Mouse (Mus musculus) left cerebral cortex, adult 11 months (tissue): ENCODE results near the gene Dapp1.
"Not testable (repeated sequence)": the region's sequence is repeated elsewhere in the genome, so short reads cannot be mapped to it uniquely, and the experiment has no call there.

Experiments used
- DNase-seq: peaks from one replicate; pipeline ENCODE4 v3.0.0; 2022; ENCODE audit warnings: low spot score

The Dapp1 gene

DNA sequence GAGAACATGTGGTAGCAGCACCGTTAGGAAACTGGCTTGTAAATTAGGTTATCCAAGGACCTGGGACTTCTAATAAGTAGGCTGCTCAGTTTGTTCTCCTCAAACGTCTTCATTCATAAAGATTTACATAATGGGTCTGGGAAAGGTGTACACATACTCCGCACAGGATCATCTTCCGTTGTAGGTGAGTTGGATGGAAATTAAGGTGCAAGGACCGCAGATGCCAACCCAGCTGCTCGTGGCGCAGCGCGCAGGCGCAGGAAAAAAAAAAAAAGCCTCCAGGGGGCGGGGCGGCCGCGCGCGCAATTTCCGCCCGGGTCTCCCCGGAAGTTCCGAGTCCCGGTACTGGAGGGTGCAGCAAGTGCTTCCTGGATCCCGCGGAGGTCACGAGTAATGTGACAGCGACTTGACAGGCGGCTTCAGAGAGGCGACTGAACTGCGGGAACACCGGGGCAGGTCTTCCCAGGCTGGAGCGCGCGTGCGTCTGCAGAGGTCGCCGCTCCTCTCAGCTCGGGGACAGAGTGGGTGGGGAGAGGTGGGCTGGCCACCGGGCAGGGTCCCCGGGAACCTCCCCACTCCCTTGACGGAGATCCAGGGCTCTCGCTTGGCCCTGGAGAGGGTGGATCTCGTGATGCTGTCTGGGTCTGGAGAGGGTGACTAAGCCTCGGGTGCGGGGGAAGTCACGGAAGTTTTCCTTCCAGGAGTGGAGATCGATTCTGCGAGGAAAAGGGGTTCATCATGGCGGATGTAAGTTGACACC lies 63.0 kb downstream of the Dapp1 start, which contains the start of gene Lamtor3:
Lamtor3 (plus strand) TSS at position 335 of the 760 bp plus-strand sequence.
- peak; percentile 70 for DNase-seq

DNA sequence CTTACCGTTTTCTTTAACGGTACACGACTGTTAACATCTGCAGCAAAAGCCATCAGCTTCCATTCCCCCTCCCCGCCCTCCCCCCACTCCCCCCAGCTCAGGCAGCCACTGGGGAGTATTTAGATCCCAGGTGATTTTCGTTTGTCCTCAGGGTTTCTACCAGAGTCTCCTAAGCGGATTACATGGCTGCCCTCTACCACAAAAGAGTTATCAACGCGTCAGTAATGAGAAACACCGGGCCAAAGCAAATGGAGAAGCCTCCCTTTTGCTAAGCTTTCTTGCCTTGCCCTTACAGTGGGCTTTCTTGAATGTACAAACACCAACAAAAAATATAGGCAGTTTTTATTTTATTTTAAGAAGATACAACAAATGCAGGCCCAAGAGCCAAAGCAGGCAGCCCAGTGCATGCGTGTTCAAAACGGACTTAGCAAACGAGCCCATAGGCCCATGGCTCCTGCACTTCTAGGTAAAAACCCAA lies 63.6 kb downstream of the Dapp1 start:
- no peak for DNase-seq

GRCm38 (mm10) chr3:137914567-137914966 lies 66.8 kb downstream of the Dapp1 start:
- not testable (repeated sequence) for DNase-seq

- DNase-seq = no peak
These were observed 68.3 kb downstream of the Dapp1 start for GRCm38 (mm10) chr3:137913093-137913492.

DNA sequence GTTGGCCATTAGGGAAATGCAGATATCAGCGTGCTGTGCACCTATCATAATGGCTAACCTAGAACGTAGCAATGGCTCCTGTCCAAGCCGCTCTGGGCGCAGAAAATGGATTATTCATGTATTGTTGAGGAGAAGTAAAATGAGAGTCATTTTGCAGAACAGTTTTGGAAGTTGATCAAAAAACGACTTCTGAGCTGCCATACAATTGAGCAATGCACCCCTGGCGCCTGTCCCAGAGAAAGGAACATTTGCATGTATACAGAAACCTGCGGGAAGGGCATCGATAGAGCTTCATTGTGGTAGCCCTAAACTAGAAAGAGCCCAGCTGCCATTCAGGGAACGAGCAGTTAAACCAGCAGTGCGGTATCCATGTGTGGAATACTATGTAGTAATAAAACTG lies 81.2 kb downstream of the Dapp1 start:
- no peak for DNase-seq

GRCm38 (mm10) chr3:137897685-137898084 lies 83.7 kb downstream of the Dapp1 start:
- no peak for DNase-seq

GRCm38 (mm10) chr3:137896867-137897266 lies 84.5 kb downstream of the Dapp1 start:
- DNase-seq = no peak

DNA sequence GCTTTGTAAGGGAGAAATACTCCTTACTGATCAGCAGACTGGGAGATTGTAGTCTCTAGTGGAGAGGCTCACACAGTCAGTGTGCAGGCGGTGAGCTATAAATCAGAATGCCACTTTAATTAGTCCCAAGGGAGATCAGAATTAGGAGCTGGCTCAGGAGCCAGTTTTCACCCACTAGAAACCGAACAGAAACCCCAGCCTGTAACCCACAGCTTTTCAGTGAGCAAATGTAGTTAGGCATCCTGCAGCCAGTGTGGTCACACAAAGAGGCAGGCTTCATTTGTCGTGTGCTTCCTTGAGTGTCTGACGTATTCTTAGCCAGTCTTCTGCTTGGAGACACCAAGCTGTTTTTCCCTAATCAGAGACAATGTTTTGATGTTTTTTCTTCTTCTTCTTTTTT lies 85.0 kb downstream of the Dapp1 start:
- no peak for DNase-seq

- no peak for DNase-seq
These were observed 86.1 kb downstream of the Dapp1 start for GRCm38 (mm10) chr3:137895196-137895595.

- DNase-seq = no peak
These were observed 87.6 kb downstream of the Dapp1 start for GRCm38 (mm10) chr3:137893789-137894188.

- no peak for DNase-seq
These were observed 89.2 kb downstream of the Dapp1 start for GRCm38 (mm10) chr3:137892118-137892517.

GRCm38 (mm10) chr3:137891089-137891488 lies 90.3 kb downstream of the Dapp1 start:
- DNase-seq = no peak

- no peak for DNase-seq
These were observed 93.4 kb downstream of the Dapp1 start for GRCm38 (mm10) chr3:137887961-137888360.

DNA sequence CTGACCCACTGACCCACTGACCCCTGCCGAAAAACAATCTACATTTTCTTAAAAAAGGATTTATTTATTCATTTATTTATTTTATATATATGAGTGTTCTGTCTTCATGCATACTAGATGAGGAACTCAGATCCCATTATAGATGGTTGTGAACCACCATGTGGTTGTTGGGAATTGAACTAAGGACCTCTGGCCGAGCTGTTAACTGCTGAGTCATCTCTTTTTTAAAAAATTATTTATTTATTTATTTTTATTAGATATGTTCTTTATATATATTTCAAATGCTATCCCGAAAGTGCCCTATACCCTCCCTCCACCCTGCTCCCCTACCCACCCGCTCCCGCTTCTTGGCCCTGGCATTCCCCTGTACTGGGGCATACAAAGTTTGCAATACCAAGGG lies 100.3 kb downstream of the Dapp1 start:
- DNase-seq = no peak
